Mouse (Mus musculus) urinary bladder, adult 2 months (tissue): Measurements from ENCODE around the gene Cyp27a1. TPM values are rescaled to one million over a fixed set of nuclear protein-coding genes. Genes with fewer than 3 reads are reported as not detected.

Source experiments
- DNase-seq: peaks from one replicate; pipeline ENCODE4 v3.0.0; 2022; ENCODE audit warnings: low spot score
- polyA plus RNA-seq: library from polyadenylated mRNA; depleted of rRNA; stranded (reverse); fragments of >200 nt; gene quantifications from 2 replicates; pipeline ENCODE4 v1.2.3, GENCODE M21; 2012; rRNA removed

The Cyp27a1 gene
- polyA plus RNA-seq, 1 experiment, result 67.0 TPM

DNA sequence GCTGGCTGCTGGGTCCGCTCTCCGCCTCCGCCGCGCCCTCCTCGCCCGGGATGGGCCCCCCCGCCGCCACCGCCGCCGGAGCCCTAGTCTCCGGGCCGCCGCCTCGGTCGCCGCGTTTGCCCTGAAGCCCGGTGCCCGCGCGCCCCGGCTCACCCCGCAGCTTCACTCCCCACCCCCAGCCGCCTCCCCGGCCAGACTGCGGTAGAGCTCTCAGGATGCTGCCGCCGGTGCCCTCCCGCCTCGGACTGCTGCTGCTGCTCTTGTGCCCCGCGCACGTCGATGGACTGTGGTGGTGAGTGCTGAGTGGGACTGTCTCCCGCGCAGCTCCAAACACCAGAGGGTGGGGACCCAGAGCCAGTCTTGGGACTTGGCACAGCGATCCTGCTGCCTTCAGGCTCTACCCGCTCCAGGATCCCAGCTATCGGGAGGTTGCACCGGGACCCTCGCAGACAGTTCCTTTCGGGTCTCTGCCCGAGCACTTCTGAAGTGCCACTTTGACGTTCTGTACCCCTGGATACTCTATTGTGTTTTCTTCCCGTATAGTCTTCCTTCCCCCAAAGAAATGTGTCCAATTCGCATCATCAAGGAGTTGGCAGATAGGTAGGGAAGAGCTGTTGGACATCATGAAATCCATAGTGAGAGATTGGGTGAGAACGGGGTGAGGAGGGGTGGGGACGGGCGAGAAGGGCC lies 58.7 kb downstream of the Cyp27a1 start:
- no peak for DNase-seq

- no peak for DNase-seq
Observed at GRCm38 (mm10) chr1:74773136-74773535, 59.8 kb downstream of the Cyp27a1 start.

GRCm38 (mm10) chr1:74774062-74774461 lies 60.7 kb downstream of the Cyp27a1 start:
- no peak for DNase-seq

GRCm38 (mm10) chr1:74775816-74776215 lies 62.4 kb downstream of the Cyp27a1 start:
- DNase-seq, result no peak

DNA sequence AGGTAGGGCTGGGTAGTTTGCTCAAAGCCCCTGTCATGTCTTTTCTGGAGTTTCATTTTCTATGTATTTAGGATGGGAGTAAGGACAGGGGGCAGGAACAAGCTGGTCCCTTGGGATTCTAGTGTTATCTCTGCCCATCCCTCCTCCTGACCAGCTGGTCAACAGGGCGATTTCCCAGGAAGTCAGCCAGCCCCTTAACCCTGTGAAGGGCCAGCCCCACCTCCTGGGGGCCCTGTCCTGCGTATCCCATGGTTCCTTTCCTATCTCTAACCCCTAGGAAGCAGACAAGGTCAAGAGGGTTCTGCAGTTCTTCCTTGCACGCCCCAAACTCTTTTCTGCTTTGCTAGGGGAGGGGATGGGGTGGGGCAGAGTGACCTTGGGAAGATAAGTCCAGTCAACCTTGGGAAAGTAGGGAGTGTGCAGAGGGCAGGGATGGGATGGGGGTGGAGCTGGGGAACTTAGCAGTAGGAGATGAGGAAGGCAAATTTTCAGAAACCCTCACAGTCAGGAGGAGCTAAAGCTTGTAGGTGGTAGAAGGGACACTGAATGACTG lies 65.6 kb downstream of the Cyp27a1 start:
- DNase-seq, result no peak

DNA sequence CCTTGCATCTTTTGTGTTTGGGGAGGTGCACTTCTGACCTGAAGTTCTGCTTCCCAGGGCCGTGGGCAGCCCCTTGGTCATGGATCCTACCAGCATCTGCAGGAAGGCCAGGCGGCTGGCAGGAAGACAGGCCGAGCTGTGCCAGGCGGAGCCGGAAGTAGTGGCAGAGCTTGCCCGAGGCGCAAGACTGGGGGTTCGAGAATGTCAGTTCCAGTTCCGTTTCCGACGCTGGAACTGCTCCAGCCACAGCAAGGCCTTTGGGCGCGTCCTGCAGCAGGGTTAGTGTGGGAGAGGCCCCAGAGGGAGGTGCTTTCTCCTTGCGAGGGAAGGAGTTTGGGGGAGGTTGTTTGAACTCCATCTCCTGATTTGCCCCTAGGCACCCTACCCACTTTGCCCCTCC lies 68.7 kb downstream of the Cyp27a1 start:
- DNase-seq, result no peak

GRCm38 (mm10) chr1:74783554-74783953 lies 70.2 kb downstream of the Cyp27a1 start:
- DNase-seq, result no peak

DNA sequence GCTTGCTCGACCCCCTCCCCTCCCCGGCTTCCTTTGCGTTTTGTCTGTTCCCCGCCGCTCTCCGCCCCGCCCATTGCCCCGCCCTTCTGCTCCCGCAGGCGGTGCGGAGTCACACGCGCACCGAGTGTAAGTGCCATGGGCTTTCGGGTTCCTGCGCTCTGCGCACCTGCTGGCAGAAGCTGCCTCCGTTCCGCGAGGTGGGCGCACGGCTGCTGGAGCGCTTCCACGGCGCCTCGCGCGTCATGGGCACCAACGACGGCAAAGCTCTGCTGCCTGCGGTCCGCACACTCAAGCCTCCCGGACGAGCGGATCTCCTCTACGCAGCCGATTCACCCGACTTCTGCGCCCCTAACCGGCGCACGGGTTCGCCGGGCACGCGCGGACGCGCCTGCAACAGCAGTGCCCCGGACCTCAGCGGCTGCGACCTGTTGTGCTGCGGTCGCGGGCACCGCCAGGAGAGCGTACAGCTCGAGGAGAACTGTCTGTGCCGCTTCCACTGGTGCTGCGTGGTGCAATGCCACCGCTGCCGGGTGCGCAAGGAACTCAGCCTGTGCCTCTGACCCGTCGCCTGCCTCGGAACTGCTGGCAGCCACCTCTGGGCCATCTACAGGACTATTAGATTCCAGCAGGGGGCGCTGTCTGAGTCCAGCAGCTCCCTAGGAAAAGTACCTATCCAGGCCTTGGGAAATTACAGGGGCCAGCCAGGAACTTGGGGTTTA lies 70.8 kb downstream of the Cyp27a1 start:
- DNase-seq, result no peak

Other genes starting within 250 kb of the Cyp27a1 start
- gene Cnot9, start 207.5 kb upstream of the Cyp27a1 start, polyA plus RNA-seq, result 21.0 and 24.0 TPM in 2 replicates
- 0.30 and 0.47 TPM in 2 replicates for gene Plcd4, start 170.7 kb upstream of the Cyp27a1 start, polyA plus RNA-seq
- 5.8 and 6.5 TPM in 2 replicates for gene Usp37, start 169.3 kb upstream of the Cyp27a1 start, polyA plus RNA-seq
- gene Zfp142, start 125.3 kb upstream of the Cyp27a1 start, polyA plus RNA-seq, result 9.5 and 11.2 TPM in 2 replicates
- gene Bcs1l, start 125.3 kb upstream of the Cyp27a1 start, polyA plus RNA-seq, result 19.5 and 21.9 TPM in 2 replicates
- gene Rnf25, start 112.2 kb upstream of the Cyp27a1 start, polyA plus RNA-seq, result 64.5 and 82.9 TPM in 2 replicates
- gene Stk36, start 112.1 kb upstream of the Cyp27a1 start, polyA plus RNA-seq, result 1.8 and 2.1 TPM in 2 replicates
- 13.8 and 15.7 TPM in 2 replicates for gene Ttll4, start 51.8 kb upstream of the Cyp27a1 start, polyA plus RNA-seq
- 0.63 and 0.76 TPM in 2 replicates for gene Prkag3, start 35.6 kb downstream of the Cyp27a1 start, polyA plus RNA-seq
- gene Wnt6, start 58.3 kb downstream of the Cyp27a1 start, polyA plus RNA-seq, result 2.3 and 2.6 TPM in 2 replicates
- 0.94 and 1.4 TPM in 2 replicates for gene Wnt10a, start 77.9 kb downstream of the Cyp27a1 start, polyA plus RNA-seq
- 0.03 and 0.13 TPM in 2 replicates for gene Cdk5r2, start 141.4 kb downstream of the Cyp27a1 start, polyA plus RNA-seq
- not detected in 2 replicates for gene Fev, start 171.8 kb downstream of the Cyp27a1 start, polyA plus RNA-seq
- gene Cryba2, start 179.6 kb downstream of the Cyp27a1 start, polyA plus RNA-seq, result not detected in 2 replicates
- gene Cfap65, start 222.0 kb downstream of the Cyp27a1 start, polyA plus RNA-seq, result 0.01 TPM in 1 of 2 replicates, not detected in the other
- 0.16 and 0.21 TPM in 2 replicates for gene Ihh, start 238.1 kb downstream of the Cyp27a1 start, polyA plus RNA-seq